Mouse (Mus musculus): ENCODE data around the gene Irx4.

GRCm38 (mm10) chr13:73260354-73261035, at the start of gene Irx4:
- TF ChIP-seq ZC3H11A (IDR thresholded peaks at IDR 0.05; ENCODE audit: borderline replicate concordance, low read depth, low read length) (no peak), CHD2 (IDR thresholded peaks at IDR 0.05; ENCODE audit: low read depth, low read length) (no peak), MAFK (IDR thresholded peaks at IDR 0.05; ENCODE audit: insufficient read depth, low read depth, low read length) (no peak)

Data from ES-E14 (cell line).